Mouse (Mus musculus): ENCODE results near the gene Macrod1.

The Macrod1 gene

GRCm38 (mm10) chr19:7116038-7116731 lies 59.6 kb downstream of the Macrod1 start:
- DNase-seq, result peak in 1 of 2 experiments; percentile 30

GRCm38 (mm10) chr19:7117141-7117540 lies 60.5 kb downstream of the Macrod1 start:
- no peak for DNase-seq

- DNase-seq, result peak in 1 of 2 experiments; percentile 14
Observed at GRCm38 (mm10) chr19:7117653-7118307, 61.2 kb downstream of the Macrod1 start.

GRCm38 (mm10) chr19:7121252-7121651 lies 64.6 kb downstream of the Macrod1 start:
- DNase-seq, result no peak

- DNase-seq, result no peak
Observed at GRCm38 (mm10) chr19:7122277-7122676, 65.7 kb downstream of the Macrod1 start.

GRCm38 (mm10) chr19:7122698-7123306 lies 66.2 kb downstream of the Macrod1 start:
- no peak for DNase-seq

GRCm38 (mm10) chr19:7125526-7126156 lies 69.0 kb downstream of the Macrod1 start:
- no peak for DNase-seq

- no peak for DNase-seq
Observed at GRCm38 (mm10) chr19:7126209-7126608, 69.6 kb downstream of the Macrod1 start.

GRCm38 (mm10) chr19:7126933-7127332 lies 70.3 kb downstream of the Macrod1 start:
- DNase-seq, result no peak

- no peak for DNase-seq
Observed at GRCm38 (mm10) chr19:7128551-7129475, 72.2 kb downstream of the Macrod1 start.

GRCm38 (mm10) chr19:7130317-7130716 lies 73.7 kb downstream of the Macrod1 start:
- no peak for DNase-seq

- DNase-seq, result no peak
Observed at GRCm38 (mm10) chr19:7133436-7133835, 76.8 kb downstream of the Macrod1 start.

GRCm38 (mm10) chr19:7134631-7135091 lies 78.1 kb downstream of the Macrod1 start:
- DNase-seq, result no peak

- DNase-seq, result no peak
Observed at GRCm38 (mm10) chr19:7135525-7135924, 78.9 kb downstream of the Macrod1 start.

- DNase-seq, result no peak
Observed at GRCm38 (mm10) chr19:7136016-7136415, 79.4 kb downstream of the Macrod1 start.

- no peak for DNase-seq
Observed at GRCm38 (mm10) chr19:7136714-7137498, 80.3 kb downstream of the Macrod1 start.

GRCm38 (mm10) chr19:7138327-7138726 lies 81.7 kb downstream of the Macrod1 start:
- DNase-seq, result no peak

- no peak for DNase-seq
Observed at GRCm38 (mm10) chr19:7139321-7139720, 82.7 kb downstream of the Macrod1 start.

GRCm38 (mm10) chr19:7140373-7140772 lies 83.8 kb downstream of the Macrod1 start:
- DNase-seq, result no peak

GRCm38 (mm10) chr19:7140856-7141421 lies 84.3 kb downstream of the Macrod1 start:
- DNase-seq, result no peak
